Mouse (Mus musculus) yolk sac, embryonic 10.5 days (tissue): ENCODE measurements around the gene B3gnt3.
"Not testable (repeated sequence)": the region's sequence is repeated elsewhere in the genome, so short reads cannot be mapped to it uniquely, and the experiment has no call there.

Experiments
- DNase-seq: peaks from one replicate; pipeline ENCODE4 v3.0.0-alpha.2; 2017; ENCODE audit warnings: low spot score

The B3gnt3 gene

GRCm38 (mm10) chr8:71701414-71702086 lies at the start of gene B3gnt3:
Gene B3gnt3, minus strand, starts transcription at chr8:71701789.
- peak; percentile 79 for DNase-seq

DNA sequence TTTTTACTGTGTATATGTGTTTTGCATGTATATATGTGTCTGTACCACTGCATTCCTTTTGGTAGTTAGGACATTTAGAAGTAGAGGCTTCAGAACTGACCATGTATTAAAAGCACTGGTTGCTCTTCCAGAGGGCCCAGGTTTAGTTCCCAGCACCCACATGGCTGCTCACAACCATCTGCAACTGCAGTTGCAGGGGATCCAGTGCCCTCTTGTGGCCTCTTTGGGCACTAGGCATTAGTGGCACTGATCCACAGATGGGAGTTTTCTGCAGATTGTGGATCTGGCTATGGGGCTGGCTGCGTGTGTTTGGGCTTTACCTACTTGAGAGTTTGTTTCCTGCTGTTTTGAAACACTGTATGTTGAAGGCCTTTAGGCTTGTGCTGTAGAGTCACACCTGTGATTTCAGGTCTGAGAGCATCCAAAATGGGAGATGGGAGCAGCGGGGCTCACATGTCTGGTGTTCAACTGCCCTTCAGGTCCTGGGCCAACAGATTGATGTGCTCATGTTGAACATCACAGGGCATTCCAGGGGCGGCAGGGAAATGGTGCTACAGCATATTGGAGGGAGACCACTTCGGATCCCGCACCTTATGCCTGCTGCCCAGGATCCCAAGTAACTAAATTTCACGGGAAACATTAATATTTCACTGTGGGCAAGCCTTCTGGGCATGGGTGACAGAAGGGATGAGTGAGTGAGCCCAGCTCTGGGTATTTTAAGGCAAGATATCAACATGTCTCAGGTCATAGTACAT lies 47.9 kb upstream of the B3gnt3 start:
- not testable (repeated sequence) for DNase-seq

- not testable (repeated sequence) for DNase-seq
Observed at GRCm38 (mm10) chr8:71747082-71747481, 45.5 kb upstream of the B3gnt3 start.

DNA sequence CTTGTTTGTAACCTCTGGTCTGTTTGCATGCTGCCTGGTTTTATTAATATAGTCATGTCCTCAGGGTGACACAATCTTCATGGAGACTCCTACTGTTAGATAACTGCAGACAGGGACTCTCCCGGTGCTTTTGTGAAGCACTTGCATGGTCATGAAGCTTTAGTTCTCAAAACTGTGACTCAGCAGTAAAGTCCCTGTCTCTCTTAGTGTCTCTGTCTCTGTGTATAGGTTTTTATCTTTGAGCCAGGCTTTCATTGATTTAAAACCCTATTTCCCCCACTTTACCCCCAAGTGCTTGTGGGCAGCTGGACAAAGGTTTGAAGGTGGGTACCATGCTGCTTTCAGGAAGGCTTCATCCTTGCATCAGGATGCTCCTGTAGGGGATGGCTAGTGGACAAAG lies 43.7 kb upstream of the B3gnt3 start:
- DNase-seq: no peak

DNA sequence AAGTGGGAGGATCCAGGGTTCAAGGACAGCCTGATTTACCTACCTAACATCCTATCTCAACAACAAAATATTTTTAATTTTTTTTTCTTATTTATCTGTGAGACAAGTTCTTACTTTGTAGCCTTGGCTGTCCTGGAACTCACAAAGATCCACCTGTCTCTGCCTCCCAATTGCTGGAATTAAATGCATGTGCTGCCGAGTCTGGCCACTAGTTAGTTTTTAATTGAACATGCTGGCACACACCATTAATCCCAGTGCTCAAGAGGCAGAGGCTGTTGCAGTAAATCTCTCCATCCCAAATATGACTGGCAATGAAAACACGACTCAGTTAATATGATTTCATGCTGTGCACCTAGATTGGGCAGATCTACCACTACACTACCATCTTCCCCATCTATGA lies 41.2 kb upstream of the B3gnt3 start:
- no peak for DNase-seq

GRCm38 (mm10) chr8:71741687-71742114 lies 40.1 kb upstream of the B3gnt3 start:
- DNase-seq: no peak

- DNase-seq: no peak
Observed at GRCm38 (mm10) chr8:71741226-71741625, 39.6 kb upstream of the B3gnt3 start.

- DNase-seq: not testable (repeated sequence)
Observed at GRCm38 (mm10) chr8:71738316-71738715, 36.7 kb upstream of the B3gnt3 start.

DNA sequence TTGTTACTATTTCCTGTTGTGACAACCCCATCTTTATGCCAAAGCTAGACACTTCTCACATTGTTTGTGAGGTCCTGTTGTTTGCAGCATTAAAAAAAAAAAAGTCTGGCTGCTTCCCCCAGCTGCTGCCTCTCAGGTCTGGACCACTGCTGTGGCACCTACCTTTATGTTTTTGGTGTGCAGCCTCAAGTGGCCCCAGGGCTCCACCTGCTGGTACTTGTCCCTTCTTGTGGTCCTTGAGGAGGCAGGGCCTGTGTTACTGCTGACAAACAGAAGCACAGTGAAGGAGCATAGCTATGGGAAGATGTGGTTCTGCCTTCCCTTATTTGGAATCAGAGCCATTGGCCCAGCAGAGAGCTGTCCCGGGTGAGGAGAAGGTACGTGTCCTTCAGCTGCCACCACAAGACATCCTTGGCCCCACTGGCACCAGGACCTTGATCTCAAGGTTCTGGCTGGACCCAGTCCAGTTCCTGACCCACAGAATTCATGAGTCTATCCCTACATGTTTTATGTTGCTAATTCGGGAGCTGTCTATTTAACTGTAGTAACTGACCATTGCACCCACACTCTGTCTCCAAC lies 30.2 kb upstream of the B3gnt3 start:
- no peak for DNase-seq

DNA sequence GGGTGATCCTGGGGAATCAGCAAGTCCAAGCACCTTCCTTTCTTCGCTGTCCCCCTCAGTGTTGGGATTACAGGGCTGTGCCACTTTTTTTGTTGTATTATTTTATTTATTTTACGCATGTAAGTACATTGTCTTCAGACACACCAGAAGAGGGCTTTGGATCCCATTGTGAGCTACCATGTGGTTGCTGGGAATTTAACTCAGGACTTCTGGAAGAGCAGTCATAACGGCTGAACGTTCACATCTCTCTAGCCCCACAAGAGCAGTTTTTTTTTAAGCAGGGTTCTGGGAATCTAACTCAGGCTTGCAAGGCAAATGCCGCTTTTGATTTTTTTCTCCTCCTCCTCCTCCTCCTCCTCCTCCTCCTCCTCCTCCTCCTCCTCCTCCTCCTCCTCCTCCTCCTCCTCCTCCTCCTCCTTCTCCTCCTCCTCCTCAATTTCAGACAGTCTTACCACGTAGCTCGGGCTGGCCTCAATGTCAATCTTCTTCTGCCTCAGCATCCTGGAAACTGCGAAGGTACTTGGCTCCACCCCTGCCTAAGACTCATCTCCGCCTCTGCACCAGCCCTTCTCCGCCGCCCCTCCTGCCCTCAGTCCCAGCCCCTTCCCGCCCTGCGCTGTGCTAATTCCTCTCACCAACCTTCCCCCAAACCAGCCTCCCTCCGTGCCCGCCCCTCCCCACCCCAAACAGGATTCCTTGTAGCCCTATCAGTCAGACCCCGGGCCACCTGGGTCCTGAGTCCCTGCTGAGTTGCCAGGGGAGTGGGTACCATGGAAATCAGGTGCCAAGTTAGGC lies 27.4 kb upstream of the B3gnt3 start:
- DNase-seq: no peak

- no peak for DNase-seq
Observed at GRCm38 (mm10) chr8:71728240-71728785, 26.7 kb upstream of the B3gnt3 start.

DNA sequence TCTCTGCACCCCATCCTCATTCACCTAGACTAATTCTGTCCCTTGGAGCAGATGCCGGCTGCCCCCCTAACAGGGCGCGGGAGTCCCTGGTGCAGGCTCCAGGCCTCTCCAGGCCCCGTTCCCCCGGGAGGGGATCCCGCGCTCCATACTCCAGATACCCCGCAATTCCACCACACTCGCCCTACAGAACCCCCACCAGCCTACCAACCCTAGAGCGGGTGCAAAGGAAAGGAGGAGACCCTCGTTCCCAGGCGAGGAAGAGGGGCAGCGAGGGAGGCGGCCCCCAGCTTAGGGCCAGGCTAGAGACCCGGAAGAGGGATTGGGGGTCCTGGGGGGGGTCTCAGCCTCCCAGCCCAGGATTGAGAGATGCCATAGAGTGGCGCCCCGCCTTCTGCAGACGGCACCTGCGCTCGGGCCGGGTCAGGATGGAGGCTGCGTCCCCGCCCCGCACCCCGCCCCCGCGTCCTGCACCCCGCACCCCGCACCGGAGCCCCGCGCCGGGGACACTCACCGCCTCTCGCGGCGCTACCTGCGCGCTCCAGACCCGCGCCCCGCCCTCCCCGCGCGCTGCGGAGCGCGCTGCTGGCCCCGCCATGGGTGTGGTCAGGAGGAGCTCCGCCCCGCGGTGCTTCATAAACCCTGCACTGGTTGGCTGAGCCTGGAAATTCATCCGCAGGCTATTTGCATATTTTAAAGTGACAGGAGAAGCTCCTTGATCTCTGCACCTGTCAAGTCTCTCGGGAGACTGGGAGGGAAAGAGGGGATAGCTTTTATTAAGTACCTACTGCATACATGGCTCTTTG lies 23.7 kb upstream of the B3gnt3 start, which contains the start of gene Fcho1:
Fcho1 (minus strand) TSS at position 595 of the 803 bp plus-strand sequence.
- peak; percentile 55 for DNase-seq

DNA sequence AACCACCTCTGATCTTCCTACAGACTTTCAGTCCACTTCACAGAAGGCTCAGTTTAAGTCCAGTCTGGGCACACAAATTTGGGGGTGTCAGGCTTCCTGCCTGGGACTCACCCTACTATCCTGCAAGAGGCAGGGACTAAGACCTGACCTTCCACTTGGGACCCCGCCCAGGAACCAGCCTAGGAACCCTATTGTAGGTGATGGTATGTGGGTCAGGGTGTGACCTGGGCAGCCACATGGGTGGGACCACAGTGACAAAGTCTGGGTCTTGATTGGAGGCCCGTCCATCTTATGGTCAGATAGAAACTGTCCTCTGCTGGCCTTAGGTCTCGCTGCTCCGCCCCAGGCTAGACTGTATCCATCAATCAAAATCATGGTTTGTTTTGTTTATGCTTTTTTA lies 22.8 kb upstream of the B3gnt3 start:
- no peak for DNase-seq

DNA sequence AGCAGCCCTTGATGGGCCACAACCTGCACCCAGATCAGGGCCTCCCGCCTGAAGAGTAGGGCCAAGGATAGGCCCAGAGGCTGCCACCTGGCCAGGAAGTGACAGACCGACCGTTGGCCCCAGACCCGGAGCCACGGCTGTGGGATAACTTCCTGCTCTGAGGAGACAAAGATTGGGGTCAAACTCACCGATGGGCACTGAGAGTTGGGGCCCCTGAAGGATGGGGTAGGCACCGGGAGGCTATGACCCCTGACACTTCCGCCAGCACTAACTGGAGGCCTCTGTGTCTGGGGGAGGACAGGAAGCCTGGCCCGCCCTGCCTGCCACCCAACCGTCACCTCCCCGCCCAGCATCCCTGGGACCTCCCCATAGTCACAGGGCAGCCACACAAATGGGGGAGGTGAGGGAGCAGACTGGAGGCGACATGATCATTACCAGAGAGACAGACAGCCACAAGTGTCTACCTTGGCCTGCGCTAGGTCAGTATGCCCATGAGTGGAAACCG lies 21.5 kb upstream of the B3gnt3 start:
- no peak for DNase-seq

DNA sequence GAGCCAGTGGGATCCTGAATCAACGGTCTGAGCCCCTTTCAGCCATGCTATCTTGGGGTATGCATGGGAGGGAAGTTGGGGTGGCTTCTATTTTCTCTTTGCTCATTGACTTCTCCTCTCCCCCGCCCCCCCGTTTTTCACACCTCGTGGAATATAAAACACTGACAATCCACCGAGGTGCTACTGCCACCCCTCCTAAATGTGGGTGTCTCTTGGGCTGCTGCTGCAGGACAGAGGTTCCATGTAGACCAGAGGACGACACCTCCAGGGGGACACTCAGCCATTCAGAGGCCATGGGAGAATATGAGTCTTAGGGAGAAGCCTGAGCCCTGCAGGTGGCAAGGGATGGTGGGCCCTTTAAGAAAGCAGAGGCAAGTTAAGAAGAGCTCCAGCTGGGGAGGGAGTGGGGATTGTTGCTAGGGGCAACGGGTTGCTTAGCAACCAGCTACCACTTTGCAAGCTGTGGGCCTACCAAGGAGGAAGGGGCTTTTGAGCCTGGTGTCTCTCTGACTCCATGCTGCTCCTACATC lies 18.4 kb upstream of the B3gnt3 start:
- DNase-seq: no peak

- DNase-seq: no peak
Observed at GRCm38 (mm10) chr8:71719218-71719617, 17.6 kb upstream of the B3gnt3 start.

DNA sequence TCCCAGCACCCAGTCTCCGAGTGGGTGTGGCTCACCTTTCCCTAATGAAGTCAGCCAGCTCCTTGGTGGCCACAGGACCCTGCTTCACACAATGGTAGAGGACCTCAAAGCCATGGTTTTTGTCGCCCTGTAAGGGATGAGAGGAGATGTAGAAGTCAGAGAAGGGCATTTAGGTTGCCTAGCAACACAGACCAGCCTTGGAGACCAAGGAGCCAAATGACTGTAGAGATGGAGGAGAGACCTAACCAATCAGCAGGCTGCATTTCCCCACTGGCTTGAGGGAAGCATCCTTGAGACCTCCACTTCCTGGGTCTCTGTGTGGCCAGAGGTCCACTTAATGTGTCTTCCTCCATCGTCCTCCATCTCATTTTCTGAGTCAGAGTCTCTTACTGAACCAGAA lies 16.7 kb upstream of the B3gnt3 start:
- DNase-seq: no peak

- DNase-seq: no peak
Observed at GRCm38 (mm10) chr8:71717096-71717495, 15.5 kb upstream of the B3gnt3 start.

DNA sequence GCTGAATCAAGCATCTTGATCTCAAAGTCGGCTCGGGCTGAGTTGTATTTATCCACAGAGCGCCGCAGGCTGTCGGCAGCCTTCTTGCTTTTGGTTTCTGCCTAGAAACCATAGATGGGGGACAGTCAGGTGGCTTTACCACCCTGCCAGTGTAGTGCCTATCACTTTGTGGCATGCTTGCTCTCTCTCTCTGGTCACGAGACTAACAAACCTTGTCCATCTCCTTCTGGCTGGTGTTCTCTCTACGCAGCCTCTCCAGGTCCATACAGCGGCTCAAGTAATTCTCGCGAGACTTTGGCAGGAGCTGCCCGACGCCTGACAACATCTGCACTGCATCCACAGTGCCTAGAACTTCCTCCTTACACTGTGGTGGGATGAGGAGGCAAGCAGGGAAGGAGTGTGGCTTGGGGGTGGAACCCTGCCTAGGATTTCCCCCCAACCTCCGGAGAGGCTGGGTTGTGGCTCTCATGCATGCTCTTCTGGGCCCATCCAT lies 15.0 kb upstream of the B3gnt3 start:
- DNase-seq: no peak

DNA sequence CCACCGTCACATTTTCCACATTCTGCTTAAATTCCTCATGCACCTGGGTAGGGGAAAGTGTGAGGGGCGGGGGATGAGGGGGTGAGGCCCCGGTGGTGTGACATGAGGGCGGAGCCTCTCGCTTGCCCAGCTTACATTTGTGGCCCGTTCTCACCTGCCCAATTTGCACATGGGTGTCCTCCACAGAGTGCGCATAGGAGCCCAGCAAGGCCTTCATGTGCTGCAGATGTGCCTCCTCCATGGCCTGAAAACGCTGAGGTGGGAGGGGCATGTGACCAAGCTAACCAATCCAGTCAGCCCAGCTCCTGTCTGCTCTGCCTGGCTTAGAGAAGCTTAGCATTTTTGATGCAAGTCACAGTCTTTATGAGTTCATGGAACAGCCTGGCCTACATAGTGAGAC lies 13.9 kb upstream of the B3gnt3 start:
- no peak for DNase-seq

- no peak for DNase-seq
Observed at GRCm38 (mm10) chr8:71711574-71711973, 10.0 kb upstream of the B3gnt3 start.
